Mouse (Mus musculus) midbrain, embryonic 15.5 days (tissue): ENCODE measurements around the gene Nhlrc1. TPM values are rescaled to one million over a fixed set of nuclear protein-coding genes. Genes with fewer than 3 reads are reported as not detected.

Experiments
- ATAC-seq: fragments of 200-750 bp; cut with Nextera tagmentation; replicated peaks from 2 replicates; pipeline ENCODE4 v1.8.0; 2017; ENCODE audit warnings: moderate TSS enrichment
- H3K27ac ChIP-seq: fragments of 300-500 bp; sonication (generic); 2 replicates; pipeline ENCODE4 v1.5.1; 2015; ENCODE audit warnings: mild to moderate bottlenecking, inconsistent platforms
- H3K27me3 ChIP-seq: fragments of 300-500 bp; sonication (generic); replicated peaks from 2 replicates; pipeline ENCODE4 v1.6.1; 2015; ENCODE audit warnings: inconsistent platforms
- H3K36me3 ChIP-seq: fragments of 300-500 bp; sonication (generic); replicated peaks from 2 replicates; pipeline ENCODE4 v1.6.1; 2015; ENCODE audit warnings: inconsistent platforms
- H3K4me1 ChIP-seq: fragments of 300-500 bp; sonication (generic); 2 replicates; pipeline ENCODE4 v1.6.1; 2015; ENCODE audit warnings: inconsistent platforms
- H3K4me2 ChIP-seq: fragments of 300-500 bp; sonication (generic); 2 replicates; pipeline ENCODE4 v1.6.1; 2015; ENCODE audit warnings: inconsistent platforms, mild to moderate bottlenecking, moderate library complexity
- H3K4me3 ChIP-seq: fragments of 300-500 bp; sonication (generic); 2 replicates; pipeline ENCODE4 v1.5.1; 2015; ENCODE audit warnings: mild to moderate bottlenecking, inconsistent platforms
- H3K9ac ChIP-seq: fragments of 300-500 bp; sonication (generic); 2 replicates; pipeline ENCODE4 v1.6.1; 2015; ENCODE audit warnings: mild to moderate bottlenecking, inconsistent platforms
- H3K9me3 ChIP-seq: fragments of 300-500 bp; sonication (generic); 2 replicates; pipeline ENCODE4 v1.6.1; 2016; ENCODE audit warnings: inconsistent platforms
- WGBS: fragments of 180-500 bp; shearing (Covaris S2); methylation state at CpG from one replicate; pipeline ENCODE4 v1.1.7; 2015; ENCODE audit warnings: mixed read lengths; 5-methylcytosine and 5-hydroxymethylcytosine counted together
- polyA plus RNA-seq: library from polyadenylated mRNA; unstranded; fragments of >200 nt; fragmentation: Nextera tagmentation; extraction: Ambion mirVana; gene quantifications from 2 replicates; pipeline ENCODE4 v1.2.1, GENCODE M21; 2015

Nhlrc1 gene
- 17.6 and 19.1 TPM in 2 replicates for polyA plus RNA-seq

DNA sequence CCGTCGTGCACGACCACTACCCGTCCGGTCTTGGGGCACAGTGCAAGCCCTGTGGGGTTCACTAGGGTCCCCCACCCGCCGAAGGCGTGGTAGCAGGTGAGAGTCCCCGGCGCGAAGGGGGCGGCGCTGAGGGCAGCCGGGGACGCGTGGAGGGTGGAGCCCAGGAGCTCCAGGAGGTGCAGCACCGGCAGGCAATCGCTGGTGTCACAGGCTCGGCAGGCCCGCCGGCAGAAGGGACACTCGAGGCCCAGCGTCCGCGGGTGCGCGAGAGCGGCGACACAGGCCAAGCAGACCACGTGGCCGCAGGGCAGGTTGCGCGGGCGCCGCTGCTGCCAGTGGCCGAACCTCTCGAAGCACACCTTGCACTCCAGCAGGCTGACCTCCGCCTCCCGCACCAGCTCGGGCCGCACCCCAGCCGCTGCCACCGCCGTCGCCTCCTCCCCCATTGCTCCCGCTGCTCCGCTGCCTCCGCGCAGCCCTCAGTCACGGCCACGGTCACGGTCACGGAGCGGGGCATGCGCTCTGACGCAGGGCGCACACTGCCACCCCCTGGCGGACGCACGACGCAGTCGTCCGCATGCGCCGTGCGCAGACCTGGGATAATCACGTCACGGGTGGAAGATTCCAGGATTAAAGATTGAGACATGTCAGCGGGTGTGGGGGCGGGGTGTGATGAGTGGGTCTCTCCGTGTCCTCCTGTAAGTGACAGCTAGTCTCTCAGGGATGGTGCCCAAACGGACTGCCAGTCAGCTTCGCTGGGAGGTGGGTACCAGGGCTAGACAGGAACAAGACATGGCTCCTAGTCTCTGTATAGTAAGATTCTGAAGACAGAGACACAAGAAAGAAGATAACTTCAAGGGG lies at the start of gene Nhlrc1:
TSS of gene Nhlrc1 (minus strand) at position 517 of the 861 bp plus-strand sequence.
- ATAC-seq, result peak; percentile 94
- Histone ChIP-seq H3K9ac (peak within 1 kb of the TSS; percentile 56), H3K27ac (no peak within 1 kb of the TSS), H3K9me3 (peaks cover 17% of the 10 kb centered on the region), H3K4me3 (peak within 1 kb of the TSS; percentile 73), H3K36me3 (0 out of 2 replicates have a peak, but pooled peaks cover 3% of the 10 kb centered on the region), H3K4me2 (peak within 1 kb of the TSS; percentile 100), H3K27me3 (no peaks in the 10 kb centered on the region), H3K4me1 (peaks cover 13% of the 10 kb centered on the region)
- WGBS, result 2% methylated on average over 67 of the region's 73 CpGs

DNA sequence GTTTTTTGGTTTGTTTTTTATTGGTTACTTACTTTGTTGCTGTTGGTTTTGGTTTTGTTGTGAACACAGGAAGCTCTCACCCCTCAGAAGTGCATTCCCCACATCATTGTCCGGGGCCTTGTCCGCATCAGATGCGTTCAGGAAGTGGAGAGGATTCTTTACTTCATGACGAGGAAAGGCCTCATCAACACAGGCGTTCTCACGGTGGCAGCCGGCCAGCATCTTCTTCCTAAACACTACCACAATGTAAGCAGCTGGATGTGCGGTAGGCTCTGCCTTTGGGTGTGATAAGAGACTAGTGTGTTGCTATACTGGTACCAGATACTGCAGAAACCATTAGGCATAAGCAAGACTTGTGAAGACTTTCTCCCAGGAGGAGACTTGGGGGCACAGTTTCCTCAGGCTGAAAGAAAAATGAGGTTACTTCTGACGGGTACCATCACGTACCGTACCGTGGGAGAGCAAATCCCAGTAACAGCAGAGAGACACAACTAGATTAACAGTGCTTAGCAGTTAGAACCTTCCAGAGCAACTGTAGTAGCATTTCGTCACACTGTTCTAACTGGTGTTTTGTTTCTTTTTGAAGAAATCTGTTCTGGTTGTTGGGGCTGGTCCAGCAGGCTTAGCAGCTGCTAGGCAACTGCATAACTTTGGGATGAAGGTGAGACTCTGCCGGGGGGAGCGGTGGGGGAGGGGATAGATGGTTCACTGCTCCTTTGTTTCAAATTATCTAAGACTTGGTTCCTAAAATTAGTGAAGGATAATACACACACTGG lies 49.5 kb upstream of the Nhlrc1 start:
- Histone ChIP-seq H3K9me3 (no peaks in the 10 kb centered on the region), H3K4me1 (no peaks in the 10 kb centered on the region), H3K4me3 (no peak overlapping the region), H3K9ac (no peak overlapping the region), H3K27ac (no peak overlapping the region), H3K27me3 (no peaks in the 10 kb centered on the region), H3K36me3 (peaks cover 26% of the 10 kb centered on the region), H3K4me2 (no peak overlapping the region)
- WGBS, result 83% methylated on average over 15 of the region's 15 CpGs
- ATAC-seq, result no peak

DNA sequence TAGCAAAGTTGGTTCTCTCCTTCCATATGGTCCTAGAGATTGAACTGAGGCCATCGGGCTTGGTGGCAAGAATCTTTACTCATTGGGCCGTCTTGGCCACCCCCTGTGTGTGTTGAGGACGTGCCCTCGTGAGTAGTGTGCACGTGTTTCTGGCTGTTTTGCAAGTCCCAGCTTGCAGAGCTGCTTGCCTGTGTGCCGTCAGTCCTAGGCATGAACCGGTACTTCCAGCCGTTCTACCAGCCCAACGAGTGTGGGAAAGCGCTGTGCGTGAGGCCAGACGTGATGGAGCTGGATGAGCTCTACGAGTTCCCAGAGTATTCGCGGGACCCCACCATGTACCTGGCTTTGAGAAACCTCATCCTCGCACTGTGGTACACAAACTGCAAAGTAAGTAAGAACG lies 48.1 kb upstream of the Nhlrc1 start:
- H3K4me2 ChIP-seq, result no peak overlapping the region
- no peak overlapping the region for H3K27ac ChIP-seq
- H3K4me3 ChIP-seq, result no peak overlapping the region
- ATAC-seq, result no peak
- peaks cover 28% of the 10 kb centered on the region for H3K36me3 ChIP-seq
- H3K4me1 ChIP-seq, result no peaks in the 10 kb centered on the region
- H3K9ac ChIP-seq, result no peak overlapping the region
- no peaks in the 10 kb centered on the region for H3K27me3 ChIP-seq
- no peaks in the 10 kb centered on the region for H3K9me3 ChIP-seq
- 97% methylated on average over 17 of the region's 17 CpGs for WGBS

DNA sequence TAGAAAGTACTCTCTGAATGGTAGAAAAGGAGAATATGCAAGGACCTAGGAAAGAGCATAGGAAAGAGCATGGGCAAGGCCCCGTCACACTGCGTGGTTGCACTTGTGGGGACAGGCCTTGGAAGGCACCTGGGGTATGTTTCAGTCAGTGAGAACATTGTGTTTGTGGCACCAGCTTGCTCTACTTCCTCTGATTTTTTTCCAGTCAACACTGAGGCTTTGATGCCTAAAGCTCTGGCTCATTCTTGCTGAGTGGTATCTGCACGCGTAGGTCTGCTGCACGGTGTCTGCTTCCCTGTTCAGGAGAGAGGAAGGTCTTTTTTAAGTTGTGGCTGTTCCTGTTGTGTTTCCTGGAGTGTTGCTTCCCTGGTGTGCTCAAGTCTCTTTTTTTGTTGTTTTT lies 42.1 kb upstream of the Nhlrc1 start:
- no peak for ATAC-seq
- Histone ChIP-seq H3K36me3 (peaks cover 38% of the 10 kb centered on the region), H3K4me2 (no peak overlapping the region), H3K9ac (no peak overlapping the region), H3K27ac (no peak overlapping the region), H3K4me3 (no peak overlapping the region), H3K27me3 (no peaks in the 10 kb centered on the region), H3K9me3 (no peaks in the 10 kb centered on the region), H3K4me1 (no peaks in the 10 kb centered on the region)
- WGBS, result 91% methylated on average over 5 of the region's 5 CpGs

DNA sequence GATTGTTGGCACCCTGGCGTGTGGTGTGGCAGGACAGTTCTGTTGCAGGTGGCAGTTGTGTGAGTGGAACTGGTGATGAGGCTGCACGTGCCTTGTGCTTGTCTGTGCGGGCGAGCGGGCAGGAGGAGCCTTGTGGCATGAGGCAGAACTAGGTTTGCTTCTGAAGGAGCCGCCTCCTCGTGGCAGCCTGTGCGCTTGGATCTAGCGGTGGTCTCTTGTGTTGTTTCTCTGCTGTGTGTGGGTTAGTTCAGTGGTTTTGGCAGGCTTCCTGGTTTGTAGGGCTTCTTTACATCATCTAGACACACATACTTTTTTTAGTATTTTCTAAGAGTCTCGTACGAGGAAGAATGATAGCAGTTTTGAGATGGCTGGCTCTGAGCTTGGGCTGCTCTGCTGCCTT lies 41.5 kb upstream of the Nhlrc1 start:
- no peak for ATAC-seq
- H3K36me3 ChIP-seq, result peaks cover 35% of the 10 kb centered on the region
- H3K27ac ChIP-seq, result no peak overlapping the region
- no peaks in the 10 kb centered on the region for H3K27me3 ChIP-seq
- no peaks in the 10 kb centered on the region for H3K4me1 ChIP-seq
- no peaks in the 10 kb centered on the region for H3K9me3 ChIP-seq
- H3K4me3 ChIP-seq, result no peak overlapping the region
- no peak overlapping the region for H3K9ac ChIP-seq
- WGBS, result 93% methylated on average over 11 of the region's 11 CpGs
- H3K4me2 ChIP-seq, result no peak overlapping the region

DNA sequence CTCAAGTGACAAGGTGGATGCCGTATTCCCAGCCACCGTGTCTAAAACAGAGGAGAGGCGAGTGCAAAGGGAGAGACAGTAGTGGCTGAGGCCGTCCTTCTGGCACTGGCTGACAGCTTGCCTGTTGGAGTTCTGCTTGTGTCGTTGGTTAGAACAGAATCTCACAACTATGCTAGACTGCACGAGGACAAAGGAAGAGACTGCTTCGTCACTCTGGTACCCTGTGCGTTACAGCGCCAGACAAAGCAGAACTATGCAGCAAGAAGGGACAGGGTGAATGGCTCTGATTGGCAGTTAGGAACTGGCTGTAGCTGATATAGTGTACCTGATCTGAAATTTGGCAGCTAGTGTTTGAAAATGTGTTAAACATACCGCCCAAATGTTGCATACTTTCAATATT lies 39.3 kb upstream of the Nhlrc1 start:
- Histone ChIP-seq H3K27ac (no peak overlapping the region), H3K9ac (no peak overlapping the region), H3K4me2 (no peak overlapping the region), H3K4me1 (no peaks in the 10 kb centered on the region), H3K4me3 (no peak overlapping the region), H3K36me3 (peaks cover 35% of the 10 kb centered on the region), H3K9me3 (no peaks in the 10 kb centered on the region), H3K27me3 (no peaks in the 10 kb centered on the region)
- no peak for ATAC-seq
- 43% methylated on average over 10 of the region's 10 CpGs for WGBS

DNA sequence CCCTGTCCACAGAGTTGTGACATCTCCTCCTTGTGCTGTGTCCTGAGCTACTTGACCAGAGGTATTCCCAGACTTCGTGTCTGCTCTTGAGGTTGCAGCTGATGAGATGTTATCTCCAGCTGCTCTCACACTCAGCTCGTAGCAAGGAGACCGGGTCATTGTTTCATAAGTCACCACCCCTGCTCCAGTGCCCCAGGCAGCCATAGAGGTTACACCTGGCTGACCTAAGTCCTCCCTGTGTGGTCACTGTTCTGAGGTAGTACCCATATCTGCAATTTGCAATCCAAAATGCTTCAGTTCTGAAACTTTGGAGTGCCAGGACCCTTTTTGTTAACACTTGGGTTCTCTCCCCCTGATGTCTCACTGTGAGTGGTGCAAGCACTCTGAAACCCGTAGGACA lies 35.4 kb upstream of the Nhlrc1 start:
- Histone ChIP-seq H3K4me3 (no peak overlapping the region), H3K9ac (no peak overlapping the region), H3K27me3 (no peaks in the 10 kb centered on the region), H3K27ac (no peak overlapping the region), H3K4me1 (peaks cover 9% of the 10 kb centered on the region), H3K36me3 (peaks cover 29% of the 10 kb centered on the region), H3K9me3 (no peaks in the 10 kb centered on the region), H3K4me2 (no peak overlapping the region)
- WGBS, result 89% methylated on average over 4 of the region's 4 CpGs
- ATAC-seq, result no peak

DNA sequence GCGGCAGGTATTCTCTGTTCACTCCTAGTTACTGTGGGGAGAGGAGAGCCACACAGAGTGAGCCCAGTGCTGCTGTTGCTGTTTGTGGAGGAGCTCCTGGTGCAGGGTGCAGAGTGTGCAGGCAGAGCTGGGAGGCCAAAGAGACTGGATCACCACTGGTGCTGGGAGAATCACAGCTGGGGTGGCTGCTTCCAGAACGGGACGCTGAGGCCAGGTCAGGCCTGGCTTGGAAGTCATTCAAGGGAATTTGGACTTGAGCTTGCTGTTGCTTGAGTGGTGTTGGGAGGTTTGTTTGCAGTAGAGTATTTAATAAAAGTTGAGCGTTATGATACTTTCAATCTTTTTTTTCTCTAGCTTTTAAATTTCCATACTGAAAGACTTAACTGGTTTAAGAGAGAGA lies 33.3 kb upstream of the Nhlrc1 start:
- Histone ChIP-seq H3K36me3 (peaks cover 24% of the 10 kb centered on the region), H3K27ac (no peak overlapping the region), H3K9me3 (no peaks in the 10 kb centered on the region), H3K4me1 (peaks cover 17% of the 10 kb centered on the region), H3K9ac (no peak overlapping the region), H3K27me3 (no peaks in the 10 kb centered on the region), H3K4me2 (no peak overlapping the region), H3K4me3 (no peak overlapping the region)
- 91% methylated on average over 4 of the region's 4 CpGs for WGBS
- no peak for ATAC-seq

DNA sequence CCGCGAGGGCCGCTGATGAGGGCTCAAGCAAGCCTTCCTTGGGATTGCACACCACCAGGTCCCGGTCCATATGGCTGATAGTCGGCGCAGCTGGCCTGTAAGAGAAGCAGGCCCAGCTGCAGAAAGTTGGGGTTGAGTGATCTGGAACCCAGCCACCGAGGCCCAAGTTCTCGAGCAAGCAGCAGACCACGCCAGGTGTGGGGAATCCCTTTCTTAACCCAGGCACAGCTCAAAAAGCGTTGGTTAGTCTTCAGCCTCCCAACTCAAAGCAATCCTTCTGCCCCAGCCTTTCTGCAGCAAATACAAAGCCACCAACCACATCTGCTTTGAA lies 29.9 kb upstream of the Nhlrc1 start, which contains the start of gene Tpmt:
TSS of gene Tpmt (minus strand) at position 121 of the 331 bp plus-strand sequence.
- Histone ChIP-seq H3K4me3 (peak within 1 kb of the TSS; percentile 90), H3K9ac (peak within 1 kb of the TSS; percentile 76), H3K27ac (peak within 1 kb of the TSS; percentile 86), H3K4me1 (peaks cover 28% of the 10 kb centered on the region), H3K36me3 (peaks cover 11% of the 10 kb centered on the region), H3K9me3 (no peaks in the 10 kb centered on the region), H3K27me3 (no peaks in the 10 kb centered on the region), H3K4me2 (peak within 1 kb of the TSS; percentile 77)
- ATAC-seq, result no peak
- 13% methylated on average over 10 of the region's 10 CpGs for WGBS

DNA sequence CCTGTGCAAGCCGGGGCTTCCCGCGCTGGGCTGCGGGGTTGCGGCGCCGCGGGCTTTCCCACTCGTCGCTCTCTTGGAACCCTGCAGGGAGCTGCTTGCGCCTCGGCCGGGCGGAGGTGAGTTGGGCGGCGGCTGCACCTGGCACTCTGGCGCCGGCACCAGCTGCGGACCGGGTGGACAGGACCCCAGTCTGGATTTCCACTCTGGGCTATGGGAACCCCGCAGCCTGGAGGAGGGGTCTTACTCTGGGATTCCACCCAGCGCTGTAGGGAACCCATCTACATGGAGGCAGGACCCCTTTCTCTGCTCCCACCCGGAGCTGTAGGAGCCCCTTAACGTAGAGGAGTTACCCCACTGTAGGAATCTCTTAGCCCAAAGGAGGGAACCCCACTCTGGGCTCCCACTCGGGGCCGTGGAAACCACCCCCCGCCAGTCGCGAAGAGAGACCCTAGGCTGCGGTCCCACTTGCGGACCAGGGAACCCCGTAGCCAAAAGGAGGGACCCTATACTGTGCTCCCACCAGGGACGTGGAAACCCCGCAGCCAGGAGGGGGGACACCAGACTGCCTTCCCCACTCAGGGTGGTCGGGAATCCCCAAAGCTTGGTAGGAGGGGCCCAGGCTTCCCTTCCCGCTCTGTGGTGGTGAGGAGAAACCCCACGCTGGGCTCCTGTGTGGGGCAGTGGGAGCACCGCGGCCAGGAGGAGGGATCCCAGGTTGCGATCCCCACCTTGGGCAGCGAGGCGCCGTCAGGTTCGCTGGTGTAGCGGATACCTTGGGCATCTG lies 29.4 kb upstream of the Nhlrc1 start:
- Histone ChIP-seq H3K4me2 (peak overlapping the region; percentile 77), H3K27me3 (no peaks in the 10 kb centered on the region), H3K4me3 (peak overlapping the region; percentile 90), H3K4me1 (peaks cover 28% of the 10 kb centered on the region), H3K9ac (peak overlapping the region; percentile 76), H3K9me3 (no peaks in the 10 kb centered on the region), H3K27ac (peak overlapping the region; percentile 86), H3K36me3 (peaks cover 6% of the 10 kb centered on the region)
- ATAC-seq, result peak; percentile 59
- WGBS, result 1% methylated on average over 45 of the region's 45 CpGs

DNA sequence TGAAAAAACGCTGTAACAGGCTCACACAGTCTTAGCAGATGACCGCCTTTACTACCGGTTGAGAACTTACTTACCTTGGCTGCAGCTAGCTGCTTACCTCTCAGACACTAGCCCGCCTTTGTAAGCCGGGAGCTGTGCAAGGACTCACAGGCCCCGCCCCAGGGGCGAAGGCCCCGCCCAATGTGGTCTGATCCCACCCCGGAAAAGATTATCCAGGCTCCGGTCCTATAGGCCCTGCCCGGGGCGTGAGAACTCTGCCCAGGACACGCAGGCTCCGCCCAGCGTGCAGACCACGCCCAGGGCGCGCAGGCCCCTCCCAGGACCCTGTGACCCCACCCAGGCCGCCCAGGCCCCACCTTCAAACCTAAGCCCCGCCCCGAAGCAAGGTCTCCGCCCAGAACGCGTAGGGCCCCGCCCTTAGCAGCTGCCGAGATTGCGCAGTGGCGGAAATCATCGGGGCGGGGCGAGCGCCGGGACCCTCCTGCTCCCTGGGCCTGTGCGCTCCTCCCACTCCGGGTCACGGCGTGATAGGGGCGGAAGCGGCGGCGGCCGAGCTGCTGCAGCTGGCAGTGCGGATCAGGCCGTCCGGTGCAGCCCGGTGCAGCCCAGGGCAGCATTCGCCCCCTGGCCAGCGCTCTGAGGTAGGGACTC lies 28.5 kb upstream of the Nhlrc1 start, which contains the start of gene Kdm1b:
TSS of gene Kdm1b (plus strand) at position 470 of the 651 bp plus-strand sequence.
- Histone ChIP-seq H3K36me3 (0 out of 2 replicates have a peak, but pooled peaks cover 3% of the 10 kb centered on the region), H3K27me3 (no peaks in the 10 kb centered on the region), H3K4me3 (peak within 1 kb of the TSS; percentile 90), H3K4me1 (peaks cover 28% of the 10 kb centered on the region), H3K4me2 (peak within 1 kb of the TSS; percentile 77), H3K27ac (peak within 1 kb of the TSS; percentile 86), H3K9me3 (no peaks in the 10 kb centered on the region), H3K9ac (peak within 1 kb of the TSS; percentile 76)
- 1% methylated on average over 48 of the region's 48 CpGs for WGBS
- peak; percentile 95 for ATAC-seq
